In the genomic region with DNA sequence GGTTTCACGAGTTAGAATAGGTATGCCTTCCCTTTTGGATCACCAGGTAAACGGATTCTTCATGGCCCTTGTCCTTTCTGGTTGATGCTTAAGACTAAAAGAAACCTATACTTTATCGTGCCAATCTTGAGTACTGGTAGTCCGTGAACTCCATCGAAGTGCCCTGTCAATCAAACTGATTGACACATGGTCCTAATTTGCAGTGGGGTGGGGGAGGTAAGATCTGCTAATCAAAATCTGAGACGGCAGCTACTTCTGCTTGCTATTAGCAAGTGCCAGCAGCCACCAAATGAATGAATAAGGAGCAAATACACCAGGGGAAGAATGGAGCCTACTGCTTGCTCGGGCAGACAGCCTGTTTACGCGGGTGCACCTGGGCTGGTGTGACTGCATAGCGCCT, we compare ENCODE assay signal across 28 mouse cellular contexts. TPM values are rescaled to one million over a fixed set of nuclear protein-coding genes. Genes with fewer than 3 reads are reported as not detected.
DNase-seq lines count a peak whose midpoint lies in the region; ATAC-seq and TF ChIP-seq lines count a peak whose summit lies in the region.
"Had no signal": no experiment of that assay in that cellular context is flagged by ENCODE, and none has a peak within 500 bp of the region (broad histone marks: within the 10 kb centered on the region; RNA-seq: fewer than 3 reads in every experiment).

No protein-coding gene starts in this region.

- H3K9ac ChIP-seq in embryonic facial prominence, embryonic 11.5 days (replicated peaks; ENCODE audit: low read length) = no peak overlapping the region
- no peak overlapping the region for H3K9ac ChIP-seq in limb, embryonic 11.5 days (ENCODE audit: low read length)
- H3K9ac ChIP-seq: embryonic facial prominence, embryonic 12.5 days; embryonic facial prominence, embryonic 15.5 days; forebrain, embryonic 12.5 days; forebrain, embryonic 15.5 days; heart, embryonic 13.5 days; hindbrain, embryonic 13.5 days; intestine, embryonic 15.5 days had no signal

- H3K27me3 ChIP-seq in embryonic facial prominence, embryonic 11.5 days (ENCODE audit: control insufficient read depth, insufficient read depth, low read length) = no peaks in the 10 kb centered on the region
- no peaks in the 10 kb centered on the region for H3K27me3 ChIP-seq in limb, embryonic 11.5 days (ENCODE audit: control insufficient read depth, insufficient read depth, low read length)
- H3K27me3 ChIP-seq: embryonic facial prominence, embryonic 12.5 days; embryonic facial prominence, embryonic 15.5 days; forebrain, embryonic 12.5 days; forebrain, embryonic 15.5 days; heart, embryonic 13.5 days; hindbrain, embryonic 13.5 days; intestine, embryonic 15.5 days had no signal

- no peaks in the 10 kb centered on the region for H3K9me3 ChIP-seq in embryonic facial prominence, embryonic 11.5 days (replicated peaks; ENCODE audit: control insufficient read depth, low read length)
- no peaks in the 10 kb centered on the region for H3K9me3 ChIP-seq in limb, embryonic 11.5 days (ENCODE audit: control insufficient read depth, low read length)
- H3K9me3 ChIP-seq: embryonic facial prominence, embryonic 12.5 days; embryonic facial prominence, embryonic 15.5 days; forebrain, embryonic 12.5 days; forebrain, embryonic 15.5 days; heart, embryonic 10.5 days; heart, embryonic 13.5 days; hindbrain, embryonic 13.5 days; intestine, embryonic 15.5 days had no signal

- TF ChIP-seq CTCF in brain, embryonic 14.5 days (IDR thresholded peaks at IDR 0.05; ENCODE audit: borderline replicate concordance, extremely low read depth, insufficient read depth, insufficient read length) = no peak

- no peak overlapping the region for H3K4me2 ChIP-seq in embryonic facial prominence, embryonic 11.5 days (ENCODE audit: low read depth, low read length)
- H3K4me2 ChIP-seq in limb, embryonic 11.5 days (ENCODE audit: low read depth, severe bottlenecking) = no peak overlapping the region
- H3K4me2 ChIP-seq: embryonic facial prominence, embryonic 12.5 days; embryonic facial prominence, embryonic 15.5 days; forebrain, embryonic 12.5 days; forebrain, embryonic 15.5 days; heart, embryonic 13.5 days; hindbrain, embryonic 13.5 days; intestine, embryonic 15.5 days had no signal

- H3K27ac ChIP-seq in embryonic facial prominence, embryonic 11.5 days (replicated peaks; ENCODE audit: low read depth, low read length) = no peak overlapping the region
- no peak overlapping the region for H3K27ac ChIP-seq in limb, embryonic 11.5 days (replicated peaks; ENCODE audit: low read depth, low read length)
- H3K27ac ChIP-seq: embryonic facial prominence, embryonic 12.5 days; embryonic facial prominence, embryonic 15.5 days; forebrain, embryonic 12.5 days; forebrain, embryonic 15.5 days; gastrocnemius, adult 2 months; heart, adult 2 months; heart, embryonic 10.5 days; heart, embryonic 13.5 days; hindbrain, embryonic 10.5 days; hindbrain, embryonic 13.5 days; intestine, embryonic 15.5 days had no signal

- WGBS in embryonic facial prominence, embryonic 11.5 days = 44% methylated on average over 10 of the region's 10 CpGs
- WGBS in limb, embryonic 11.5 days = 48% methylated on average over 10 of the region's 10 CpGs

- TF ChIP-seq POLR2A in brain, embryonic 14.5 days (IDR thresholded peaks at IDR 0.05; ENCODE audit: borderline replicate concordance, extremely low read depth, insufficient read depth, insufficient read length, poor library complexity, severe bottlenecking) = no peak

- peaks cover 7% of the 10 kb centered on the region for H3K36me3 ChIP-seq in embryonic facial prominence, embryonic 11.5 days (replicated peaks; ENCODE audit: control insufficient read depth, insufficient read depth, low read depth, low read length)
- peaks cover 25% of the 10 kb centered on the region for H3K36me3 ChIP-seq in limb, embryonic 11.5 days (ENCODE audit: control insufficient read depth, insufficient read depth, low read length)

- ATAC-seq in embryonic facial prominence, embryonic 11.5 days (replicated peaks; ENCODE audit: insufficient number of reproducible peaks, low FRiP score, low TSS enrichment, low read depth) = no peak
- ATAC-seq in limb, embryonic 11.5 days (ENCODE audit: insufficient number of reproducible peaks, low FRiP score, low TSS enrichment, low read depth) = no peak
- ATAC-seq: CD4-positive, CD25-positive, alpha-beta regulatory T cell, adult 4 months; forebrain, embryonic 15.5 days; hindbrain, embryonic 16.5 days; intestine, embryonic 15.5 days had no signal

- H3K4me1 ChIP-seq in embryonic facial prominence, embryonic 11.5 days (ENCODE audit: control insufficient read depth, insufficient read depth, low read length) = no peaks in the 10 kb centered on the region
- H3K4me1 ChIP-seq in limb, embryonic 11.5 days (ENCODE audit: control insufficient read depth, insufficient read depth, low read length) = 0 out of 2 replicates have a peak, but pooled peaks cover 4% of the 10 kb centered on the region
- H3K4me1 ChIP-seq: embryonic facial prominence, embryonic 15.5 days; forebrain, embryonic 12.5 days; forebrain, embryonic 15.5 days; heart, embryonic 10.5 days; hindbrain, embryonic 10.5 days; hindbrain, embryonic 13.5 days; intestine, embryonic 15.5 days had no signal

- DNase-seq in embryo, embryonic 11 days = peak; percentile 20
- DNase-seq in embryo, embryonic 10 days (ENCODE audit: low spot score) = no peak
- DNase-seq in brain, embryonic 14.5 days (ENCODE audit: low read depth) = peak; percentile 6
- peak; percentile 72 for DNase-seq in embryonic facial prominence, embryonic 11.5 days (ENCODE audit: low spot score)
- peak; percentile 41 for DNase-seq in limb, embryonic 11.5 days (ENCODE audit: low spot score)
- DNase-seq in B cell, adult 2 months = no peak
- no peak for DNase-seq in thymus, adult 18-20 months
- DNase-seq: adrenal gland, adult 2 months; adrenal gland, postnatal 25 days; cerebellum, adult 18-20 months; cerebellum, adult 9-10 months; cerebellum, postnatal 25 days; gastrocnemius, adult 2 months; gastrocnemius, postnatal 14 days; heart, adult 2 months; kidney, adult 11 months; kidney, adult 8-10 months had no signal

- no peak overlapping the region for H3K4me3 ChIP-seq in embryonic facial prominence, embryonic 11.5 days (ENCODE audit: low read depth, low read length)
- H3K4me3 ChIP-seq in limb, embryonic 11.5 days (ENCODE audit: low read depth, low read length) = no peak overlapping the region
- H3K4me3 ChIP-seq: embryonic facial prominence, embryonic 12.5 days; embryonic facial prominence, embryonic 15.5 days; forebrain, embryonic 12.5 days; forebrain, embryonic 15.5 days; gastrocnemius, adult 2 months; heart, adult 2 months; heart, embryonic 10.5 days; heart, embryonic 13.5 days; hindbrain, embryonic 10.5 days; hindbrain, embryonic 13.5 days; intestine, embryonic 15.5 days had no signal

RNA-seq across cellular contexts. Expression of gene Cdkal1, which starts 58.1 kb away (rescaled TPM):
- polyA plus RNA-seq in brain, embryonic 14.5 days (2012; rRNA removed) = 5.8 and 7.2 TPM in 2 replicates
- polyA plus RNA-seq in embryonic facial prominence, embryonic 11.5 days (2014; fragmentation: Nextera tagmentation; extraction: Ambion mirVana) = 34.7 and 39.6 TPM in 2 replicates
- 34.0 and 39.2 TPM in 2 replicates for polyA plus RNA-seq in limb, embryonic 11.5 days (2014; fragmentation: Nextera tagmentation; extraction: Ambion mirVana)

Comparison
In these comparisons a context has a peak if more than half of its experiments do, and no peak if none do; other contexts are left out.
1. DNase-seq: peak in embryo, embryonic 11 days (single experiment), brain, embryonic 14.5 days (single experiment), embryonic facial prominence, embryonic 11.5 days (single experiment) and limb, embryonic 11.5 days (single experiment); none in embryo, embryonic 10 days (single experiment), B cell, adult 2 months (0 of 2) and thymus, adult 18-20 months (0 of 2).